Mouse (Mus musculus) kidney, postnatal 0 days (tissue): ENCODE data around the gene Nck1. TPM values are rescaled to one million over a fixed set of nuclear protein-coding genes. Genes with fewer than 3 reads are reported as not detected.

Source experiments
- ATAC-seq: fragments of 200-750 bp; cut with Nextera tagmentation; replicated peaks from 2 replicates; pipeline ENCODE4 v1.8.0; 2017; ENCODE audit warnings: low read depth, moderate number of reproducible peaks, moderate TSS enrichment, moderate library complexity; ENCODE audit not compliant: low FRiP score
- DNase-seq: peaks from one replicate; pipeline ENCODE4 v3.0.0-alpha.2; 2016; ENCODE audit warnings: low spot score
- H3K27ac ChIP-seq: fragments of 300-500 bp; sonication (generic); 2 replicates; pipeline ENCODE4 v1.5.1; 2014; ENCODE audit warnings: mild to moderate bottlenecking
- H3K27me3 ChIP-seq: fragments of 300-500 bp; sonication (generic); 2 replicates; pipeline ENCODE4 v1.6.1; 2014; ENCODE audit warnings: low read length, mixed read lengths; ENCODE audit not compliant: insufficient read depth
- H3K36me3 ChIP-seq: fragments of 300-500 bp; sonication (generic); 2 replicates; pipeline ENCODE4 v1.6.1; 2014; ENCODE audit warnings: low read length, mixed read lengths; ENCODE audit not compliant: insufficient read depth
- H3K4me1 ChIP-seq: fragments of 300-500 bp; sonication (generic); replicated peaks from 2 replicates; pipeline ENCODE4 v1.6.1; 2014; ENCODE audit warnings: antibody characterized with exemption, low read length, mixed read lengths; ENCODE audit not compliant: insufficient read depth
- H3K4me2 ChIP-seq: fragments of 300-500 bp; sonication (generic); 2 replicates; pipeline ENCODE4 v1.6.1; 2014; ENCODE audit warnings: mild to moderate bottlenecking, low read length, moderate library complexity, mixed read lengths
- H3K4me3 ChIP-seq: fragments of 300-500 bp; sonication (generic); replicated peaks from 2 replicates; pipeline ENCODE4 v1.5.1; 2014; ENCODE audit warnings: low read depth, low read length
- H3K9ac ChIP-seq: fragments of 300-500 bp; sonication (generic); 2 replicates; pipeline ENCODE4 v1.6.1; 2014; ENCODE audit warnings: low read depth, low read length
- H3K9me3 ChIP-seq: fragments of 300-500 bp; sonication (generic); replicated peaks from 2 replicates; pipeline ENCODE4 v1.6.1; 2016; ENCODE audit warnings: low read length, inconsistent platforms, mixed read lengths
- CTCF ChIP-seq: IDR thresholded peaks from 2 replicates; pipeline ENCODE4 v1.5.1; 2016; ENCODE audit warnings: antibody characterized with exemption, low read depth, mild to moderate bottlenecking, moderate library complexity
- WGBS: fragments of 180-500 bp; shearing (Covaris S2); extraction: QIAGEN DNeasy Blood & Tissue Kit; methylation state at CpG from one replicate; pipeline ENCODE4 v1.1.7; 2014; 5-methylcytosine and 5-hydroxymethylcytosine counted together
- polyA plus RNA-seq: library from polyadenylated mRNA; unstranded; fragments of >200 nt; fragmentation: Nextera tagmentation; extraction: Ambion mirVana; gene quantifications from 2 replicates; pipeline ENCODE4 v1.2.1, GENCODE M21; 2015

Nck1 gene
- polyA plus RNA-seq, result 70.3 and 75.8 TPM in 2 replicates

DNA sequence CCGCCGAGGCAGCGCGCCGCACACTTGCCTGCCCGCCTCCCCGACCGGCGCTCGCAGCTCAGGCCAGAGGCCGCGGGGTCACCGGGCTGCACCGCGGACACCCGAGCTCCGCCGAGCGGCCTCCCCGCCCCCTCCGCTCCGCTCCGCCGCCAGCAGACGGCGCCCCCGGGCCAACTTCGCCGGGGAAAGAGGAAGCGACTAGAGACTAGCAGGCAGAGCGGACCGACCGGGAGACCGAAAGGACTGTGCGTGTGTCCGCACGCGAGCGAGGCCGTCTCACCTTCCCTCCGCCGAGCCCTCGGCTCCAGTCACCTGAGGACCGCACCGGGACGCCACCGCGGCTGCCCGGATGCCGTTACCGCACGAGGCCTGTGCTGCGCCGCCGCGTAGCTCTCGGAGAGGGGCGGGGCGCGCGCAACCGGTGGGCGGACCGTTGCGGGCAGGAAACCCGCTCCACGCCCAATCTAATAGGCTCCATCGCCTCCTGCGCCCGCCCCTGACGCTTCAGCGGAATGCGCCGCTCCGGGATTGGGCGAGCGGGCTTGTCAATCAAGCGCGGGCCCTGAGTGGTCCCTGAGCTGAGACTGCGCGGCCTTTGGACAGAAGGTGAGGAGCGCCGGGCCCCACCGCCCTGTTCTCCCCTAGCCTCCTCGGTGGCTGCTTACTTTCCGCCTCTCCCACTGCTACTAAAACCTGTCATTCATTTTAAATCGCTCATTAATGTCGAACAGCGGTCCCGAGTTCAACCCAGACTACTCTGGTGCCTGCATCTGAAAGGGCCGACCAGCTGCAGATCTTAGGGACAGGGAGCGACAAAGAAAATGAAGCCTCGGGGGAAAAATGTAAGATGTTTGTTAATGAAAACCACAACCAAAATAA is at the start of gene Nck1:
Gene Nck1 (minus strand): TSS at position 420 of the 879 bp plus-strand sequence.
- TF ChIP-seq CTCF, result peak; percentile 64
- H3K4me1 ChIP-seq, result peaks cover 10% of the 10 kb centered on the region
- peak; percentile 99 for DNase-seq
- H3K27me3 ChIP-seq, result no peaks in the 10 kb centered on the region
- H3K9me3 ChIP-seq, result no peaks in the 10 kb centered on the region
- peak within 1 kb of the TSS; percentile 95 for H3K27ac ChIP-seq
- H3K9ac ChIP-seq, result peak within 1 kb of the TSS; percentile 90
- H3K36me3 ChIP-seq, result no peaks in the 10 kb centered on the region
- WGBS, result under 1% methylated on average over 74 of the region's 93 CpGs
- peak; percentile 100 for ATAC-seq
- peak within 1 kb of the TSS; percentile 82 for H3K4me2 ChIP-seq
- H3K4me3 ChIP-seq, result peak within 1 kb of the TSS; percentile 88

- WGBS, result 61% methylated on average over 4 of the region's 4 CpGs
- H3K4me2 ChIP-seq, result no peak overlapping the region
- no peak overlapping the region for H3K27ac ChIP-seq
- no peaks in the 10 kb centered on the region for H3K27me3 ChIP-seq
- DNase-seq (no peak), ATAC-seq (no peak)
- no peaks in the 10 kb centered on the region for H3K4me1 ChIP-seq
- no peak overlapping the region for H3K4me3 ChIP-seq
- no peaks in the 10 kb centered on the region for H3K9me3 ChIP-seq
- TF ChIP-seq CTCF, result no peak
- no peak overlapping the region for H3K9ac ChIP-seq
- no peaks in the 10 kb centered on the region for H3K36me3 ChIP-seq
Observed at GRCm38 (mm10) chr9:100590462-100590861, 44.5 kb upstream of the Nck1 start.

DNA sequence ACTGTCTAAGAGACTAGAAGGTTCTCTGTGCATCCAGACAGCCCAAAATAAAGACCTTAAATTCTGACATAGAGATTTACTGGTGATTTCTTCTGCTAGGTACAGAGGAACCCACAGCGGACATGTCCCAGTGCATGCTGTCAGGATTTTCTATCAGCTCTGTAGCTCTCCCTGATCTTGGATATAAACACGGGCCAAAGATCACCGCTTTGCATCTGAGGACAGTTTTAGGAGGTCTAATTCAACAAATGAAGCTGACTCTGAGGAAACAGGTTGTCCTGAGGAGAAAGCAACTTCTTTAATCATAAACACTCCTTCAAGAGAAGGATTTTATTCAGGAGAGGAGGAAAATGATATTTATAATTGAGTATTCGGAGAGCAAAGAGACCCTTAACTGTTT is 38.1 kb upstream of the Nck1 start:
- peak overlapping the region; percentile 85 for H3K27ac ChIP-seq
- 55% methylated on average over 4 of the region's 4 CpGs for whole genome bisulfite sequencing

GRCm38 (mm10) chr9:100582883-100583575 is 37.1 kb upstream of the Nck1 start:
- Histone ChIP-seq H3K36me3 (no peaks in the 10 kb centered on the region), H3K27ac (peak overlapping the region; percentile 85), H3K4me1 (peaks cover 11% of the 10 kb centered on the region; the same call in 1 of the 2 replicates), H3K27me3 (no peaks in the 10 kb centered on the region), H3K4me2 (peak overlapping the region; percentile 32; the same call in 1 of the 2 replicates), H3K9ac (no peak overlapping the region), H3K9me3 (no peaks in the 10 kb centered on the region), H3K4me3 (no peak overlapping the region)
- 45% methylated on average over 13 of the region's 13 CpGs for WGBS
- DNase-seq, result peak; percentile 74
- TF ChIP-seq CTCF, result no peak
- ATAC-seq, result peak; percentile 89

More for the DNA sequence above, 38.1 kb upstream of the Nck1 start:
- Histone ChIP-seq H3K9me3 (no peaks in the 10 kb centered on the region), H3K4me3 (no peak overlapping the region), H3K4me2 (no peak overlapping the region), H3K9ac (no peak overlapping the region), H3K27me3 (no peaks in the 10 kb centered on the region), H3K4me1 (peaks cover 11% of the 10 kb centered on the region; the same call in 1 of the 2 replicates), H3K36me3 (no peaks in the 10 kb centered on the region)
- TF ChIP-seq CTCF, result no peak
- DNase-seq (no peak), ATAC-seq (no peak)

- Histone ChIP-seq H3K27ac (peak overlapping the region; percentile 60), H3K27me3 (no peaks in the 10 kb centered on the region), H3K4me3 (no peak overlapping the region), H3K9me3 (no peaks in the 10 kb centered on the region), H3K4me2 (no peak overlapping the region), H3K4me1 (peaks cover 11% of the 10 kb centered on the region; the same call in 1 of the 2 replicates), H3K9ac (no peak overlapping the region), H3K36me3 (no peaks in the 10 kb centered on the region)
- ATAC-seq (peak; percentile 52; the same call in 1 of the 2 replicates), DNase-seq (peak; percentile 50)
- TF ChIP-seq CTCF, result no peak
- WGBS, result 45% methylated on average over 13 of the region's 13 CpGs
Observed at GRCm38 (mm10) chr9:100581543-100582492, 35.9 kb upstream of the Nck1 start.
